Mouse (Mus musculus) C2C12 (cell line): ENCODE data around the gene Hist1h2ad. TPM values are rescaled to one million over a fixed set of nuclear protein-coding genes. Genes with fewer than 3 reads are reported as not detected.
"Not testable (repeated sequence)": the region's sequence is repeated elsewhere in the genome, so short reads cannot be mapped to it uniquely, and the experiment has no call there.

ENCODE experiments used
- H3K27me3 ChIP-seq: one replicate; pipeline ENCODE4 v1.6.1; 2011; ENCODE audit not compliant: control insufficient read depth, insufficient read depth, insufficient read length
- H3K36me3 ChIP-seq: one replicate; pipeline ENCODE4 v1.6.1; 2011; ENCODE audit not compliant: control insufficient read depth, insufficient read depth
- H3K4me3 ChIP-seq: one replicate; pipeline ENCODE4 v1.5.1; 2011; ENCODE audit warnings: mild to moderate bottlenecking, control low read depth; ENCODE audit not compliant: poor library complexity, insufficient read depth, severe bottlenecking
- H3K79me2 ChIP-seq: one replicate; pipeline ENCODE4 v1.6.1; 2011; ENCODE audit not compliant: control insufficient read depth, insufficient read depth
- H3K79me3 ChIP-seq: one replicate; pipeline ENCODE4 v1.6.1; 2011; ENCODE audit warnings: low read depth, control low read depth
- H3ac ChIP-seq: one replicate; pipeline ENCODE3; 2011; ENCODE audit warnings: low read depth; ENCODE audit not compliant: control insufficient read depth, insufficient read length
- CEBPB ChIP-seq: IDR thresholded peaks from one replicate; pipeline ENCODE4 v1.6.1; 2011; ENCODE audit warnings: low read depth, mild to moderate bottlenecking, control low read depth, moderate library complexity
- CTCF ChIP-seq: IDR thresholded peaks from one replicate; pipeline ENCODE4 v1.5.1; 2011; ENCODE audit not compliant: control insufficient read depth, insufficient read depth, insufficient read length
- FOSL1 ChIP-seq: IDR thresholded peaks from one replicate; pipeline ENCODE4 v1.8.0; 2011; ENCODE audit warnings: mild to moderate bottlenecking, low read length; ENCODE audit not compliant: poor library complexity, insufficient read depth, severe bottlenecking
- MAX ChIP-seq: IDR thresholded peaks from one replicate; pipeline ENCODE4 v1.6.1; 2011; ENCODE audit warnings: mild to moderate bottlenecking, control low read depth
- MYOD1 ChIP-seq: IDR thresholded peaks from one replicate; pipeline ENCODE4 v1.6.1; 2011; ENCODE audit warnings: low read depth; ENCODE audit not compliant: control insufficient read depth, insufficient read length
- MYOG ChIP-seq: IDR thresholded peaks from one replicate; pipeline ENCODE4 v1.6.1; 2011; ENCODE audit not compliant: control insufficient read depth, insufficient read length; ENCODE audit errors: extremely low read depth
- USF1 ChIP-seq: IDR thresholded peaks from one replicate; pipeline ENCODE4 v1.6.1; 2011; ENCODE audit warnings: low read depth, mild to moderate bottlenecking, control low read depth, moderate library complexity
- long read RNA-seq, 2 experiments: library from polyadenylated mRNA; unstranded; transcript quantifications; one replicate each; pipeline ENCODE4 v2.0.0; 2019 to 2020
- polyA plus RNA-seq: library from polyadenylated mRNA; unstranded; fragments of >200 nt; fragmentation: generic; extraction: Trizol; gene quantifications from one replicate; pipeline ENCODE4 v1.2.1, GENCODE M21; 2012; ENCODE audit warnings: missing spikeins

The Hist1h2ad gene
- polyA plus RNA-seq: 0.73 TPM
- long read RNA-seq, experiment 1: 0 reads
- long read RNA-seq, experiment 2: 0 reads

DNA sequence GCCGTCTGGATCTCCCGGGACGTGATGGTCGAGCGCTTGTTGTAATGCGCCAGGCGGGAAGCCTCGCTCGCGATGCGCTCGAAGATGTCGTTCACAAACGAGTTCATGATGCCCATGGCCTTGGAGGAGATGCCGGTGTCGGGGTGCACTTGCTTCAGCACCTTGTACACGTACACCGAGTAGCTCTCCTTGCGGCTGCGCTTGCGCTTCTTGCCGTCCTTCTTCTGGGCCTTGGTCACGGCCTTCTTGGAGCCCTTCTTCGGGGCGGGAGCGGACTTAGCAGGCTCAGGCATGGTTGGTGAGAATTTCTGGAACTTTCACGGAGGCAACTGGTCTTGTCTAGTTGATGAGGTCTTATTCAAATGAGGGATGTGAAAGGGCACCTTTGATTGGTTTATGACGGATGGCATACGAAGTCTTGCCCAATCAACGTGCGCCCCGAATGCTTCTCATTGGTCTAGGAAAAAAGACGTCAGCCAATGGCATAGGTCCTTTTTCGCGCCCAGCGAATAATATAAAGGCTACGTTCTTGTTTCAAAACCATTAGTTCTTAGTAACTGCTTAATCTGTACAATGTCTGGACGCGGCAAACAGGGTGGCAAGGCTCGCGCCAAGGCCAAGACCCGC is at the start of gene Hist1h2ad, which contains the start of gene Hist1h2bf:
Gene Hist1h2ad, plus strand, starts transcription at position 484 of the 627 bp plus-strand sequence.
Gene Hist1h2bf, minus strand, starts transcription at position 299 of the 627 bp plus-strand sequence.
- peak within 1 kb of the TSS; percentile 53 for H3ac ChIP-seq
- H3K4me3 ChIP-seq: peak within 1 kb of the TSS; percentile 25
- not testable (repeated sequence) for H3K79me2 ChIP-seq, H3K79me3 ChIP-seq, H3K36me3 ChIP-seq, H3K27me3 ChIP-seq

DNA sequence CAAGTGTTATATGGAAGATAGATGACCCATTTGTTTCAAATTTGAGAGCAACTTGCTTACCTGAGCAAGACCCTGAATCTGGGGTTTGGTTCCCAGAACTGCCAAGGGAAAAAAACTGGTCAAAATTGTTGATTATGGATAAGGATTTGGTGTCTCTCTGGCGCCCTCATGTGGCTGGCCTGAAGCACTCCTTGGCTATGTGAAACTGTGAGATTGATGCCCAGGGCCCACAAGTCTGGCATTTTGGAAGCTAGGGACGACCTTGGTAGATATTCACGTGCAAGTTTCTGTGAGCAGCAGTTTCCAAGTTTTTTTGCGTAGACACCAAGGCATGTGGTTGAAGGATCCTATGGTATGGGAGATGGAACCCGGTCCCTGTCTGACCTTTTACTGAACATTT is 49.5 kb upstream of the Hist1h2ad start:
- no peaks in the 10 kb centered on the region for H3K27me3 ChIP-seq
- no peaks in the 10 kb centered on the region for H3K36me3 ChIP-seq
- H3ac ChIP-seq: no peak overlapping the region
- no peaks in the 10 kb centered on the region for H3K79me2 ChIP-seq
- no peaks in the 10 kb centered on the region for H3K79me3 ChIP-seq
- H3K4me3 ChIP-seq: no peak overlapping the region
- TF ChIP-seq CEBPB (no peak), CTCF (peak; percentile 53), MAX (no peak), FOSL1 (no peak)

DNA sequence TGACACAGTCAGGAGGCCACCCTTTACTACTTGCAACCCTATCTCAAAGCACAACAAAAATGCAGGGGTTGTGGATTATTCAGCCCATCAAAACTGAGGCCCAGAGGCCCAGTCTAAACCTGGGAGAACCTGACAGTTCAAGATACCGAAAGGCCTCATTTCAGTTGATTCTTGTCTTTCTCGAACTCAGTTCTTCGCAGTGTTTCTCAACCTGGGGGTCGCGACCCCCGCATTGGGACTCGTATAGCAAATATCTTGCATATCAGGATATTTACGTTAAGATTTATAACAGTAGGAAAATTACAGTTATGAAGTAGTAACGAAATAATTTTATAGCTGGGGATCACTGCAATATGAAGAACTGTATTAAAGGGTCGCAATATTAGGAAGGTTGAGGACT is 48.3 kb upstream of the Hist1h2ad start:
- TF ChIP-seq USF1 (no peak), FOSL1 (no peak), CEBPB (no peak), CTCF (no peak), MAX (no peak), MYOD1 (no peak), MYOG (no peak)
- Histone ChIP-seq H3K36me3 (no peaks in the 10 kb centered on the region), H3K4me3 (peak overlapping the region; percentile 8), H3K27me3 (no peaks in the 10 kb centered on the region), H3K79me2 (no peaks in the 10 kb centered on the region), H3K79me3 (no peaks in the 10 kb centered on the region), H3ac (no peak overlapping the region)

DNA sequence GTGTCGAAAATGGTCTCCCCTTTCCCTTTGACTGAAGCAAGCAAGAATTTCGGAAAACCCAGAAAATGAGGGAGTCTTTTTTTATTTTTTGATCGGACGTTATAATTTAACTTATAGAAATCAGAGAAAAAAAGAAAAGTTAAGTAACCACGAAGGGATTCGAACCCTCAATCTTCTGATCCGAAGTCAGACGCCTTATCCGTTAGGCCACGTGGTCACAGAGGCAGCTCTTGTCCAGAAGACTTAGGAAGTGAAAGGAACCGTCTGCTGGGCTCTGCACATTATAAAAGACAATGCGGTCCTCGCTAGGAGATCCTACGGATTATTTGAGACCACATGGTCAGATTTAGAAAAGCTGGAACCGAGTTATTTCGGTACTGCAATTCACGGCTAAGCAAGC is 47.9 kb upstream of the Hist1h2ad start:
- H3K4me3 ChIP-seq: peak overlapping the region; percentile 8

DNA sequence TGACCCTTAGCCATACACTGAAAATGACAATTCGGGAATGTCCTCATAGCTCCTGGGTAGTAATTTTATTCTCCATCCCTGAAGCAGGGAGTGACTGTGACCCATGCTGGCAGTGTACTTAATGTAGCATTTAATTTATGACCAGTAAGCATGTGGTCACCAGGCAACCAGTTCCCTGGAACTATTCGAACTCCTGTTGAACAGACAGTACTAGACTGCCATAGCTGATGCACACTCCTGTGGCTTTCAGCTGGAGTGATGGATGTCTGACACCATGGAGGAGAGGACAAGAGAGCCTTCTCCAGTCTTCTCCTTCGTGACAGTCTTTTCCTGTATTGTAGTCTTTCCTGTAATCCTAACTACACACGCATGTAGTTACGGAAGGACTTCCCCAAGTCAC is 45.2 kb upstream of the Hist1h2ad start:
- Histone ChIP-seq H3K79me3 (no peaks in the 10 kb centered on the region), H3K36me3 (no peaks in the 10 kb centered on the region), H3K4me3 (no peak overlapping the region), H3K79me2 (no peaks in the 10 kb centered on the region), H3K27me3 (no peaks in the 10 kb centered on the region), H3ac (no peak overlapping the region)
- no peak for TF ChIP-seq CEBPB
- TF ChIP-seq USF1: no peak
- no peak for TF ChIP-seq CTCF
- no peak for TF ChIP-seq FOSL1
- no peak for TF ChIP-seq MYOG
- TF ChIP-seq MYOD1: no peak
- no peak for TF ChIP-seq MAX

More for the DNA sequence above, 47.9 kb upstream of the Hist1h2ad start:
- Histone ChIP-seq H3ac (peak overlapping the region; percentile 36), H3K27me3 (no peaks in the 10 kb centered on the region), H3K36me3 (no peaks in the 10 kb centered on the region), H3K79me3 (no peaks in the 10 kb centered on the region), H3K79me2 (no peaks in the 10 kb centered on the region)
- TF ChIP-seq FOSL1 (no peak), MAX (peak; percentile 15), CEBPB (peak; percentile 7), USF1 (peak; percentile 86), MYOD1 (no peak)

DNA sequence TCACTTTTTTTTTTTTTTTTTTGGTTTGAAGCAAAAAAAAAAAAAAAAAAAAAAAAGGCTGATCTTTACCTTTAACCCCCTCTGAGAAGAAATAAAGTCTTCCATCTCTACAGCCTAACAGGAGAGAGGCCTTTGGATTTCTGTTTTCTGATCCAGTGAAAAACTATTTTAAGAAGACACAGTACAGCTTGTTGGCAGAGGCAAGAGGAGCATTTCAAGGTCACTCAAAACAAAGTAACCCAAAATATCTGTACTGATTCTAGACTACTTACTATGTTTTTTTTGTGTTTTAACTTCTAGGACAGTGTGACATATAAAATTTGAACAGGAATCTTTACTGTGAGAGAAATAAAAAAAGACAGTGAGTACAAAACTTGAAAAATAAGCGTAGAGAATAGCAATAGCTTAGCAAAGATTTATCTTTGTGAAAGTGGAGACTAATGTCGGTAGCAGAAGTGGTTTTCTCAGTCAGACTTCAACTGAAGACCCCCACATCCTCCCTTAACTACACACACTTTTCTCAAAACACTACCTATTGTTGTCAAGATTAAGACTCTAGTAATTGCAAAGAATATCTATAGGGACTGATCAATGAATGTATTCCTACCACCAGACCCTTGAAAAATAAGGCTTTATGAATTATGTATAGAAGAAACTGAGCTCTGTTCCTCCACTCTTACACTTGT is 44.6 kb upstream of the Hist1h2ad start:
- no peaks in the 10 kb centered on the region for H3K79me2 ChIP-seq
- TF ChIP-seq FOSL1: no peak
- no peak for TF ChIP-seq CTCF
- TF ChIP-seq MAX: no peak
- no peak for TF ChIP-seq MYOG
- TF ChIP-seq MYOD1: no peak
- no peaks in the 10 kb centered on the region for H3K79me3 ChIP-seq
- no peak overlapping the region for H3K4me3 ChIP-seq
- no peak overlapping the region for H3ac ChIP-seq
- no peaks in the 10 kb centered on the region for H3K36me3 ChIP-seq
- no peaks in the 10 kb centered on the region for H3K27me3 ChIP-seq
